Comparison of ENCODE assay signal across 18 mouse cellular contexts in the genomic region with DNA sequence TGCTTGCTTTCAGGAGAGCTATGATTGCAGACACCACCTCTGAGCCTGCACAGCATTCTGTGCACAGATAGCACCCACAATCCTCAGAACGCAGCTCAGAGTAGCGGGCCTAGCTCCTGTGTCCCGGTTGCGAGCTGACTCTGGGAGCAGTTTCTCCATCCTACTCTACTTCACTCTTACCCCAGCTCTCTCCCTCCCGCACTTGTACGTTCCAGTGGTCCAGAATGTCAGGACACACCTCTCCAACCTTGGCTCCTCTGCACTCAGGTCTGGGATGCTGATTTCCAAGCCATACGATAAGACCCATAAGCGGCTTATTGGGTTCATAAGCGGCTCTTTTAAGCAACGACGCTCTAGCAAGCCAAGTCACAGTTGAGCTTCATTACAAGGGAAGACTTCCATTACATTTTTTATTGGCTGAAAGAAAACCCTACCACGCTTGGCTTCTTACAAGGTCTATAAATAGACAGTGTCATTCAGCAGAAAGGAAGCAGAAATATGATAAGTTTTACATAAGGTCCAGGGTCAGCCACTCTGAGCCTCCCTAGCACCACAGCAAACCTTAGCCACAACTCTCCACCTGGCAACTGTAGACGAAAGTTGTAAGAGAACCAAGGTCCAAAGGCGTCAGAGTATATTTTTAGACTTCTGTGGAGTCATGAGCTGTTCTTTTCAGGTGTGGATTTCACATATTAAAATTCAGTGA. TPM values are rescaled to one million over a fixed set of nuclear protein-coding genes. Genes with fewer than 3 reads are reported as not detected.
DNase-seq lines count a peak whose midpoint lies in the region; ATAC-seq and TF ChIP-seq lines count a peak whose summit lies in the region.
"Had no signal": no experiment of that assay in that cellular context is flagged by ENCODE, and none has a peak within 500 bp of the region (broad histone marks: within the 10 kb centered on the region; RNA-seq: fewer than 3 reads in every experiment).

No protein-coding gene starts in this region.

- H3K27ac ChIP-seq in heart, embryonic 12.5 days (ENCODE audit: poor library complexity, severe bottlenecking): peak overlapping the region; percentile 53; the same call in 1 of the 2 replicates
- no peak overlapping the region for H3K27ac ChIP-seq in thymus, adult 2 months (ENCODE audit: control insufficient read depth, insufficient read depth, low read length)
- H3K27ac ChIP-seq in forebrain, embryonic 16.5 days (ENCODE audit: low read length): no peak overlapping the region
- H3K27ac ChIP-seq: forebrain, embryonic 13.5 days; hindbrain, embryonic 14.5 days; intestine, embryonic 15.5 days; limb, embryonic 12.5 days; liver, embryonic 13.5 days; lung, embryonic 15.5 days; macrophage; midbrain, embryonic 12.5 days had no signal

- H3K27me3 ChIP-seq in heart, embryonic 12.5 days (replicated peaks): no peaks in the 10 kb centered on the region
- H3K27me3 ChIP-seq in thymus, adult 2 months (ENCODE audit: control insufficient read depth, insufficient read depth, low read length): no peaks in the 10 kb centered on the region
- H3K27me3 ChIP-seq in forebrain, embryonic 16.5 days (replicated peaks; ENCODE audit: control insufficient read depth, insufficient read depth, low read length): no peaks in the 10 kb centered on the region
- H3K27me3 ChIP-seq: forebrain, embryonic 13.5 days; intestine, embryonic 15.5 days; limb, embryonic 12.5 days; liver, embryonic 13.5 days; lung, embryonic 15.5 days; midbrain, embryonic 12.5 days had no signal

- H3K9ac ChIP-seq in heart, embryonic 12.5 days: no peak overlapping the region
- H3K9ac ChIP-seq in forebrain, embryonic 16.5 days (replicated peaks; ENCODE audit: low read depth, low read length): no peak overlapping the region
- H3K9ac ChIP-seq: forebrain, embryonic 13.5 days; hindbrain, embryonic 14.5 days; intestine, embryonic 15.5 days; limb, embryonic 12.5 days; liver, embryonic 13.5 days; lung, embryonic 15.5 days; midbrain, embryonic 12.5 days had no signal

- no peaks in the 10 kb centered on the region for H3K36me3 ChIP-seq in heart, embryonic 12.5 days
- H3K36me3 ChIP-seq in thymus, adult 2 months (ENCODE audit: control insufficient read depth, insufficient read depth, low read length): no peaks in the 10 kb centered on the region
- no peaks in the 10 kb centered on the region for H3K36me3 ChIP-seq in forebrain, embryonic 16.5 days (ENCODE audit: control insufficient read depth, insufficient read depth)
- H3K36me3 ChIP-seq: G1E; intestine, embryonic 15.5 days; limb, embryonic 12.5 days; liver, embryonic 13.5 days; lung, embryonic 15.5 days; midbrain, embryonic 12.5 days had no signal

- TF ChIP-seq CTCF in thymus, adult 2 months (IDR thresholded peaks at IDR 0.05; ENCODE audit: borderline replicate concordance, control insufficient read depth, extremely low read depth, insufficient read depth, low read length, poor library complexity): no peak

- WGBS in heart, embryonic 12.5 days: 66% methylated on average over 14 of the region's 14 CpGs
- WGBS in thymus, adult 2 months: 82% methylated on average over 14 of the region's 14 CpGs
- WGBS in forebrain, embryonic 16.5 days: 93% methylated on average over 14 of the region's 14 CpGs

- ATAC-seq in heart, embryonic 12.5 days (ENCODE audit: insufficient number of reproducible peaks, low FRiP score): no peak
- ATAC-seq in forebrain, embryonic 16.5 days: no peak
- ATAC-seq: forebrain, embryonic 13.5 days; intestine, embryonic 15.5 days had no signal

- H3K4me3 ChIP-seq in heart, embryonic 12.5 days: no peak overlapping the region
- no peak overlapping the region for H3K4me3 ChIP-seq in thymus, adult 2 months (ENCODE audit: control insufficient read depth, insufficient read depth, low read length)
- H3K4me3 ChIP-seq in forebrain, embryonic 16.5 days (replicated peaks; ENCODE audit: low read length): no peak overlapping the region
- H3K4me3 ChIP-seq: forebrain, embryonic 13.5 days; intestine, embryonic 15.5 days; limb, embryonic 12.5 days; liver, embryonic 13.5 days; lung, embryonic 15.5 days; midbrain, embryonic 12.5 days had no signal

- no peaks in the 10 kb centered on the region for H3K9me3 ChIP-seq in heart, embryonic 12.5 days (replicated peaks)
- no peaks in the 10 kb centered on the region for H3K9me3 ChIP-seq in forebrain, embryonic 16.5 days (ENCODE audit: control insufficient read depth, low read length)
- H3K9me3 ChIP-seq: forebrain, embryonic 13.5 days; G1E; intestine, embryonic 15.5 days; limb, embryonic 12.5 days; liver, embryonic 13.5 days; lung, embryonic 15.5 days; midbrain, embryonic 12.5 days had no signal

- TF ChIP-seq POLR2A in thymus, adult 2 months (IDR thresholded peaks at IDR 0.05; ENCODE audit: control insufficient read depth, extremely low read depth, insufficient read depth, low read length, poor library complexity): no peak

- DNase-seq in R1 (ENCODE audit: low read depth, low spot score): peak; percentile 15
- DNase-seq in gastrocnemius, postnatal 14 days: peak; percentile 14
- DNase-seq in heart, postnatal 4 days: peak; percentile 17
- no peak for DNase-seq in spleen, postnatal 4 days (ENCODE audit: low spot score in 2 of 2)
- DNase-seq in thymus, adult 2 months: no peak
- DNase-seq: cerebellum, postnatal 25 days; liver, embryonic 13.5 days; thymus, adult 18-20 months had no signal

- H3K4me2 ChIP-seq in heart, embryonic 12.5 days: no peak overlapping the region
- no peak overlapping the region for H3K4me2 ChIP-seq in forebrain, embryonic 16.5 days (ENCODE audit: low read length)
- H3K4me2 ChIP-seq: forebrain, embryonic 13.5 days; hindbrain, embryonic 14.5 days; intestine, embryonic 15.5 days; limb, embryonic 12.5 days; liver, embryonic 13.5 days; lung, embryonic 15.5 days; midbrain, embryonic 12.5 days had no signal

- intact Hi-C loops in gastrocnemius, postnatal 14 days (cut with DNase I; ENCODE audit: low total_unique reads): no loop called here

- H3K4me1 ChIP-seq in heart, embryonic 12.5 days (replicated peaks): peaks cover 25% of the 10 kb centered on the region
- no peaks in the 10 kb centered on the region for H3K4me1 ChIP-seq in thymus, adult 2 months (replicated peaks; ENCODE audit: control insufficient read depth, insufficient read depth, low read length)
- H3K4me1 ChIP-seq in forebrain, embryonic 16.5 days (replicated peaks; ENCODE audit: control insufficient read depth, insufficient read depth, low read length): no peaks in the 10 kb centered on the region
- H3K4me1 ChIP-seq: forebrain, embryonic 13.5 days; intestine, embryonic 15.5 days; limb, embryonic 12.5 days; liver, embryonic 13.5 days; lung, embryonic 15.5 days; midbrain, embryonic 12.5 days had no signal

RNA-seq across cellular contexts. Expression of gene Fxr1, which starts 26.2 kb away (rescaled TPM):
- total RNA-seq in gastrocnemius, postnatal 14 days (2021): 100 to 1,000 TPM; 388 to 401 TPM
- polyA plus RNA-seq in heart, embryonic 12.5 days (2016; fragmentation: Nextera tagmentation; extraction: Ambion mirVana): 76.1 and 79.7 TPM in 2 replicates
- total RNA-seq in heart, postnatal 4 days (2021): 100 to 1,000 TPM; 161 to 166 TPM
- 13.8 and 14.6 TPM in 2 replicates for polyA plus RNA-seq in thymus, adult 2 months (2012; rRNA removed)
- 43.6 and 47.8 TPM in 2 replicates for polyA plus RNA-seq in forebrain, embryonic 16.5 days (2015; fragmentation: Nextera tagmentation; extraction: Ambion mirVana)

Comparison
In these comparisons a context has a peak if more than half of its experiments do, and no peak if none do; other contexts are left out.
1. DNase-seq: peak in R1 (single experiment), gastrocnemius, postnatal 14 days (single experiment) and heart, postnatal 4 days (single experiment); none in spleen, postnatal 4 days (0 of 2) and thymus, adult 2 months (single experiment).